Mouse (Mus musculus): ENCODE results near the gene Tvp23a. TPM values are rescaled to one million over a fixed set of nuclear protein-coding genes. Genes with fewer than 3 reads are reported as not detected.

Gene Tvp23a
- polyA plus RNA-seq, 1 experiment from 2014 or later = 38.9 TPM

GRCm38 (mm10) chr16:10420447-10421054 lies 26.6 kb downstream of the Tvp23a start:
- Histone ChIP-seq H3K9ac (ENCODE audit: low read length) (no peak overlapping the region), H3K9me3 (replicated peaks; ENCODE audit: control insufficient read depth, low read length) (no peaks in the 10 kb centered on the region), H3K4me3 (ENCODE audit: low read depth, low read length) (no peak overlapping the region), H3K27ac (ENCODE audit: low read depth, low read length) (no peak overlapping the region), H3K4me1 (ENCODE audit: control insufficient read depth, insufficient read depth, low read length) (no peaks in the 10 kb centered on the region), H3K4me2 (ENCODE audit: low read length) (no peak overlapping the region), H3K36me3 (ENCODE audit: control insufficient read depth, insufficient read depth, low read length) (peaks cover 93% of the 10 kb centered on the region), H3K27me3 (replicated peaks; ENCODE audit: control insufficient read depth, insufficient read depth, low read length) (no peaks in the 10 kb centered on the region)
- DNase-seq (ENCODE audit: low spot score) (no peak), ATAC-seq (no peak)
- WGBS = 95% methylated on average over 9 of the region's 9 CpGs

GRCm38 (mm10) chr16:10417723-10418259 lies 29.4 kb downstream of the Tvp23a start:
- no peak for ATAC-seq
- no peaks in the 10 kb centered on the region for H3K9me3 ChIP-seq (replicated peaks; ENCODE audit: control insufficient read depth, low read length)
- WGBS = 93% methylated on average over 9 of the region's 9 CpGs
- H3K27ac ChIP-seq (ENCODE audit: low read depth, low read length) = no peak overlapping the region
- H3K4me1 ChIP-seq (ENCODE audit: control insufficient read depth, insufficient read depth, low read length) = no peaks in the 10 kb centered on the region
- no peaks in the 10 kb centered on the region for H3K27me3 ChIP-seq (replicated peaks; ENCODE audit: control insufficient read depth, insufficient read depth, low read length)
- H3K9ac ChIP-seq (ENCODE audit: low read length) = no peak overlapping the region
- DNase-seq (ENCODE audit: low spot score) = no peak
- no peak overlapping the region for H3K4me2 ChIP-seq (ENCODE audit: low read length)
- no peak overlapping the region for H3K4me3 ChIP-seq (ENCODE audit: low read depth, low read length)
- peaks cover 85% of the 10 kb centered on the region for H3K36me3 ChIP-seq (ENCODE audit: control insufficient read depth, insufficient read depth, low read length)

GRCm38 (mm10) chr16:10416866-10417265 lies 30.3 kb downstream of the Tvp23a start:
- DNase-seq (ENCODE audit: low spot score) = no peak
- Histone ChIP-seq H3K27ac (ENCODE audit: low read depth, low read length) (no peak overlapping the region), H3K4me2 (ENCODE audit: low read length) (no peak overlapping the region), H3K9me3 (replicated peaks; ENCODE audit: control insufficient read depth, low read length) (no peaks in the 10 kb centered on the region), H3K36me3 (ENCODE audit: control insufficient read depth, insufficient read depth, low read length) (peaks cover 76% of the 10 kb centered on the region), H3K27me3 (replicated peaks; ENCODE audit: control insufficient read depth, insufficient read depth, low read length) (no peaks in the 10 kb centered on the region), H3K4me3 (ENCODE audit: low read depth, low read length) (no peak overlapping the region), H3K9ac (ENCODE audit: low read length) (no peak overlapping the region), H3K4me1 (ENCODE audit: control insufficient read depth, insufficient read depth, low read length) (peaks cover 5% of the 10 kb centered on the region; the same call in 1 of the 2 replicates)
- 96% methylated on average over 4 of the region's 4 CpGs for whole genome bisulfite sequencing
- no peak for ATAC-seq

GRCm38 (mm10) chr16:10415976-10416375 lies 31.2 kb downstream of the Tvp23a start:
- peaks cover 67% of the 10 kb centered on the region for H3K36me3 ChIP-seq (ENCODE audit: control insufficient read depth, insufficient read depth, low read length)
- peaks cover 8% of the 10 kb centered on the region; the same call in 1 of the 2 replicates for H3K4me1 ChIP-seq (ENCODE audit: control insufficient read depth, insufficient read depth, low read length)
- no peak overlapping the region for H3K4me2 ChIP-seq (ENCODE audit: low read length)
- ATAC-seq (no peak), DNase-seq (ENCODE audit: low spot score) (no peak)
- 76% methylated on average over 6 of the region's 6 CpGs for WGBS
- H3K4me3 ChIP-seq (ENCODE audit: low read depth, low read length) = no peak overlapping the region
- H3K27ac ChIP-seq (ENCODE audit: low read depth, low read length) = no peak overlapping the region
- H3K27me3 ChIP-seq (replicated peaks; ENCODE audit: control insufficient read depth, insufficient read depth, low read length) = no peaks in the 10 kb centered on the region
- H3K9me3 ChIP-seq (replicated peaks; ENCODE audit: control insufficient read depth, low read length) = no peaks in the 10 kb centered on the region
- no peak overlapping the region for H3K9ac ChIP-seq (ENCODE audit: low read length)

GRCm38 (mm10) chr16:10411764-10412746 lies 35.1 kb downstream of the Tvp23a start, which contains the start of gene Nubp1:
TSS of gene Nubp1 (plus strand) at chr16:10411948.
- peak within 1 kb of the TSS; percentile 64 for H3K4me3 ChIP-seq (ENCODE audit: low read depth, low read length)
- H3K36me3 ChIP-seq (ENCODE audit: control insufficient read depth, insufficient read depth, low read length) = peaks cover 29% of the 10 kb centered on the region
- peak; percentile 97 for DNase-seq (ENCODE audit: low spot score)
- no peaks in the 10 kb centered on the region for H3K9me3 ChIP-seq (replicated peaks; ENCODE audit: control insufficient read depth, low read length)
- 4% methylated on average over 56 of the region's 56 CpGs for WGBS
- peak within 1 kb of the TSS; percentile 66 for H3K4me2 ChIP-seq (ENCODE audit: low read length)
- H3K27me3 ChIP-seq (replicated peaks; ENCODE audit: control insufficient read depth, insufficient read depth, low read length) = no peaks in the 10 kb centered on the region
- ATAC-seq = peak; percentile 98
- H3K4me1 ChIP-seq (ENCODE audit: control insufficient read depth, insufficient read depth, low read length) = peaks cover 8% of the 10 kb centered on the region; the same call in 1 of the 2 replicates
- peak within 1 kb of the TSS; percentile 93 for H3K27ac ChIP-seq (ENCODE audit: low read depth, low read length)
- peak within 1 kb of the TSS; percentile 76 for H3K9ac ChIP-seq (ENCODE audit: low read length)

GRCm38 (mm10) chr16:10399160-10399559 lies 48.0 kb downstream of the Tvp23a start:
- WGBS = 36% methylated on average over 7 of the region's 7 CpGs
- peak; percentile 65 for ATAC-seq

GRCm38 (mm10) chr16:10398755-10399154 lies 48.4 kb downstream of the Tvp23a start:
- 75% methylated on average over 5 of the region's 5 CpGs for WGBS
- H3K27me3 ChIP-seq (replicated peaks; ENCODE audit: control insufficient read depth, insufficient read depth, low read length) = 0 out of 2 replicates have a peak, but pooled peaks cover 4% of the 10 kb centered on the region
- H3K36me3 ChIP-seq (ENCODE audit: control insufficient read depth, insufficient read depth, low read length) = no peaks in the 10 kb centered on the region
- no peak overlapping the region for H3K9ac ChIP-seq (ENCODE audit: low read length)
- H3K27ac ChIP-seq (ENCODE audit: low read depth, low read length) = no peak overlapping the region
- ATAC-seq (peak; percentile 29; the same call in 1 of the 2 replicates), DNase-seq (ENCODE audit: low spot score) (no peak)
- no peaks in the 10 kb centered on the region for H3K9me3 ChIP-seq (replicated peaks; ENCODE audit: control insufficient read depth, low read length)
- no peak overlapping the region for H3K4me3 ChIP-seq (ENCODE audit: low read depth, low read length)
- H3K4me2 ChIP-seq (ENCODE audit: low read length) = no peak overlapping the region
- H3K4me1 ChIP-seq (ENCODE audit: control insufficient read depth, insufficient read depth, low read length) = no peaks in the 10 kb centered on the region

More at GRCm38 (mm10) chr16:10399160-10399559, 48.0 kb downstream of the Tvp23a start:
- Histone ChIP-seq H3K27me3 (replicated peaks; ENCODE audit: control insufficient read depth, insufficient read depth, low read length) (0 out of 2 replicates have a peak, but pooled peaks cover 4% of the 10 kb centered on the region), H3K27ac (ENCODE audit: low read depth, low read length) (no peak overlapping the region), H3K4me2 (ENCODE audit: low read length) (no peak overlapping the region), H3K9me3 (replicated peaks; ENCODE audit: control insufficient read depth, low read length) (no peaks in the 10 kb centered on the region), H3K4me3 (ENCODE audit: low read depth, low read length) (no peak overlapping the region), H3K4me1 (ENCODE audit: control insufficient read depth, insufficient read depth, low read length) (no peaks in the 10 kb centered on the region), H3K36me3 (ENCODE audit: control insufficient read depth, insufficient read depth, low read length) (no peaks in the 10 kb centered on the region), H3K9ac (ENCODE audit: low read length) (no peak overlapping the region)
- peak; percentile 81 for DNase-seq (ENCODE audit: low spot score)

- Histone ChIP-seq H3K27me3 (replicated peaks; ENCODE audit: control insufficient read depth, insufficient read depth, low read length) (0 out of 2 replicates have a peak, but pooled peaks cover 4% of the 10 kb centered on the region), H3K9ac (ENCODE audit: low read length) (peak within 1 kb of the TSS; percentile 47; the same call in 1 of the 2 replicates), H3K4me3 (ENCODE audit: low read depth, low read length) (peak within 1 kb of the TSS; percentile 22; the same call in 1 of the 2 replicates), H3K27ac (ENCODE audit: low read depth, low read length) (no peak within 1 kb of the TSS), H3K4me2 (ENCODE audit: low read length) (peak within 1 kb of the TSS; percentile 46), H3K4me1 (ENCODE audit: control insufficient read depth, insufficient read depth, low read length) (no peaks in the 10 kb centered on the region), H3K36me3 (ENCODE audit: control insufficient read depth, insufficient read depth, low read length) (no peaks in the 10 kb centered on the region), H3K9me3 (replicated peaks; ENCODE audit: control insufficient read depth, low read length) (no peaks in the 10 kb centered on the region)
- ATAC-seq = peak; percentile 46; the same call in 1 of the 2 replicates
- peak; percentile 30 for DNase-seq (ENCODE audit: low spot score)
- WGBS = 8% methylated on average over 37 of the region's 37 CpGs
These were observed 52.2 kb downstream of the Tvp23a start, which contains the start of gene Tekt5 for GRCm38 (mm10) chr16:10394699-10395540. TSS of gene Tekt5 (minus strand) at chr16:10395490.

Measured in forebrain, embryonic 14.5 days (tissue).